10 mouse cellular contexts compared by ENCODE assay signal in genomic region chr16:36821474-36821873, GRCm38 (mm10). TPM values are rescaled to one million over a fixed set of nuclear protein-coding genes. Genes with fewer than 3 reads are reported as not detected.
DNase-seq lines count a peak whose midpoint lies in the region; ATAC-seq and TF ChIP-seq lines count a peak whose summit lies in the region.
"Had no signal": no experiment of that assay in that cellular context is flagged by ENCODE, and none has a peak within 500 bp of the region (broad histone marks: within the 10 kb centered on the region; RNA-seq: fewer than 3 reads in every experiment).

No protein-coding gene starts in this region.

- peak; percentile 38 for DNase-seq in hindbrain, embryonic 10.5 days (ENCODE audit: low spot score)
- DNase-seq in hindbrain, postnatal 0 days (ENCODE audit: low spot score): no peak
- DNase-seq in MN1 (ENCODE audit: low spot score): peak; percentile 14
- DNase-seq in induced T-regulatory cell, adult 2 months (ENCODE audit: low read depth): peak; percentile 55
- DNase-seq in cerebellum, postnatal 25 days: no peak
- DNase-seq: kidney, adult 11 months; right cerebral cortex, postnatal 4 days had no signal

- H3K4me1 ChIP-seq in hindbrain, embryonic 10.5 days (replicated peaks): peaks cover 7% of the 10 kb centered on the region
- H3K4me1 ChIP-seq in hindbrain, postnatal 0 days (ENCODE audit: insufficient read depth, low read length): no peaks in the 10 kb centered on the region
- H3K4me1 ChIP-seq in heart, embryonic 11.5 days (ENCODE audit: control insufficient read depth, insufficient read depth, low read length): peaks cover 4% of the 10 kb centered on the region; the same call in 1 of the 2 replicates

- H3K27ac ChIP-seq in hindbrain, embryonic 10.5 days: 0 out of 2 replicates have a peak overlapping the region, but pooled peaks have one; percentile 35
- H3K27ac ChIP-seq in hindbrain, postnatal 0 days: no peak overlapping the region
- no peak overlapping the region for H3K27ac ChIP-seq in heart, embryonic 11.5 days (ENCODE audit: low read depth, low read length)

- no peak overlapping the region for H3K9ac ChIP-seq in hindbrain, postnatal 0 days (replicated peaks; ENCODE audit: low read length)
- no peak overlapping the region for H3K9ac ChIP-seq in heart, embryonic 11.5 days (ENCODE audit: low read depth, low read length)

- no peak overlapping the region for H3K4me2 ChIP-seq in hindbrain, postnatal 0 days (ENCODE audit: low read depth, low read length)
- no peak overlapping the region for H3K4me2 ChIP-seq in heart, embryonic 11.5 days

- no peak for TF ChIP-seq CTCF in hindbrain, postnatal 0 days (IDR thresholded peaks at IDR 0.05; ENCODE audit: low read depth)

- H3K36me3 ChIP-seq in hindbrain, embryonic 10.5 days: no peaks in the 10 kb centered on the region
- H3K36me3 ChIP-seq in hindbrain, postnatal 0 days (ENCODE audit: insufficient read depth, low read length): no peaks in the 10 kb centered on the region
- no peaks in the 10 kb centered on the region for H3K36me3 ChIP-seq in heart, embryonic 11.5 days (ENCODE audit: control insufficient read depth, insufficient read depth, low read length)

- WGBS in hindbrain, embryonic 10.5 days: 13% methylated on average over 3 of the region's 3 CpGs
- WGBS in hindbrain, postnatal 0 days: 16% methylated on average over 3 of the region's 3 CpGs
- 9% methylated on average over 3 of the region's 3 CpGs for WGBS in heart, embryonic 11.5 days (ENCODE audit: insufficient replicate concordance)

- no peak for ATAC-seq in hindbrain, postnatal 0 days
- ATAC-seq in monocyte, adult 5-6 weeks (replicated peaks; ENCODE audit: insufficient number of reproducible peaks, low FRiP score, low TSS enrichment, poor library complexity, severe bottlenecking): peak; percentile 49
- no peak for ATAC-seq in megakaryocyte-erythroid progenitor cell, adult 5-6 weeks (replicated peaks; ENCODE audit: low FRiP score, low TSS enrichment, poor library complexity, severe bottlenecking)
- ATAC-seq in heart, embryonic 11.5 days (replicated peaks; ENCODE audit: insufficient number of reproducible peaks, low FRiP score, low TSS enrichment): no peak

- H3K27me3 ChIP-seq in hindbrain, embryonic 10.5 days (ENCODE audit: insufficient read depth, poor library complexity, severe bottlenecking): peaks cover 5% of the 10 kb centered on the region; the same call in 1 of the 2 replicates
- H3K27me3 ChIP-seq in hindbrain, postnatal 0 days (ENCODE audit: insufficient read depth, low read length): no peaks in the 10 kb centered on the region
- H3K27me3 ChIP-seq in heart, embryonic 11.5 days (ENCODE audit: control insufficient read depth, insufficient read depth, low read length): peaks cover 2% of the 10 kb centered on the region; the same call in 1 of the 2 replicates

- no peak overlapping the region for H3K4me3 ChIP-seq in hindbrain, embryonic 10.5 days
- H3K4me3 ChIP-seq in hindbrain, postnatal 0 days (ENCODE audit: low read length): no peak overlapping the region
- no peak overlapping the region for H3K4me3 ChIP-seq in heart, embryonic 11.5 days (ENCODE audit: low read depth, low read length)

- H3K9me3 ChIP-seq in hindbrain, embryonic 10.5 days: no peaks in the 10 kb centered on the region
- no peaks in the 10 kb centered on the region for H3K9me3 ChIP-seq in hindbrain, postnatal 0 days (ENCODE audit: low read length)
- no peaks in the 10 kb centered on the region for H3K9me3 ChIP-seq in heart, embryonic 11.5 days (replicated peaks; ENCODE audit: control insufficient read depth, low read length)

RNA-seq across cellular contexts. Expression of gene Iqcb1, which starts 6.7 kb away (rescaled TPM):
- polyA plus RNA-seq in hindbrain, embryonic 10.5 days (2016; fragmentation: Nextera tagmentation; extraction: Ambion mirVana): 52.4 and 66.8 TPM in 2 replicates
- total RNA-seq in hindbrain, postnatal 0 days (2014; rRNA removed): 17.3 and 23.0 TPM in 2 replicates
- polyA plus RNA-seq in hindbrain, postnatal 0 days (2015; fragmentation: Nextera tagmentation; extraction: Ambion mirVana): 55.6 and 65.5 TPM in 2 replicates
- 17.8 to 35.6 TPM (median 25.5 TPM) in 3 replicates for total RNA-seq in monocyte, adult 5-6 weeks (2017)
- 4.6 and 19.2 TPM in 2 replicates for total RNA-seq in megakaryocyte-erythroid progenitor cell, adult 5-6 weeks (2014; fragmentation: Nextera tagmentation)
- 14.6 and 25.7 TPM in 2 replicates for total RNA-seq in megakaryocyte-erythroid progenitor cell, adult 5-6 weeks (2017)
- 38.5 and 40.1 TPM in 2 replicates for polyA plus RNA-seq in heart, embryonic 11.5 days (2014; fragmentation: Nextera tagmentation; extraction: Ambion mirVana)

RNA-seq across cellular contexts. Expression of gene Slc15a2, which starts 36.7 kb away (rescaled TPM):
- 1.7 and 1.8 TPM in 2 replicates for polyA plus RNA-seq in hindbrain, embryonic 10.5 days (2016; fragmentation: Nextera tagmentation; extraction: Ambion mirVana)
- total RNA-seq in hindbrain, postnatal 0 days (2014; rRNA removed): 30.3 and 58.7 TPM in 2 replicates
- polyA plus RNA-seq in hindbrain, postnatal 0 days (2015; fragmentation: Nextera tagmentation; extraction: Ambion mirVana): 25.5 and 31.7 TPM in 2 replicates
- total RNA-seq in monocyte, adult 5-6 weeks (2017): 44.5 to 91.5 TPM (median 53.5 TPM) in 3 replicates
- 18.1 and 27.1 TPM in 2 replicates for total RNA-seq in megakaryocyte-erythroid progenitor cell, adult 5-6 weeks (2014; fragmentation: Nextera tagmentation)
- total RNA-seq in megakaryocyte-erythroid progenitor cell, adult 5-6 weeks (2017): 13.7 and 28.6 TPM in 2 replicates
- polyA plus RNA-seq in heart, embryonic 11.5 days (2014; fragmentation: Nextera tagmentation; extraction: Ambion mirVana): 1.0 and 1.1 TPM in 2 replicates

RNA-seq across cellular contexts. Expression of gene Eaf2, which starts 53.3 kb away (rescaled TPM):
- polyA plus RNA-seq in hindbrain, embryonic 10.5 days (2016; fragmentation: Nextera tagmentation; extraction: Ambion mirVana): 1.2 and 1.3 TPM in 2 replicates
- 0.16 TPM in 1 of 2 replicates, not detected in the other for total RNA-seq in hindbrain, postnatal 0 days (2014; rRNA removed)
- polyA plus RNA-seq in hindbrain, postnatal 0 days (2015; fragmentation: Nextera tagmentation; extraction: Ambion mirVana): 1.2 and 1.4 TPM in 2 replicates
- total RNA-seq in monocyte, adult 5-6 weeks (2017): 11.5 to 14.9 TPM (median 13.4 TPM) in 3 replicates
- total RNA-seq in megakaryocyte-erythroid progenitor cell, adult 5-6 weeks (2014; fragmentation: Nextera tagmentation): 0.17 TPM in 1 of 2 replicates, not detected in the other
- 4.3 TPM in 1 of 2 replicates, not detected in the other for total RNA-seq in megakaryocyte-erythroid progenitor cell, adult 5-6 weeks (2017)
- polyA plus RNA-seq in heart, embryonic 11.5 days (2014; fragmentation: Nextera tagmentation; extraction: Ambion mirVana): 0.37 and 0.80 TPM in 2 replicates

RNA-seq across cellular contexts. Expression of gene Golgb1, which starts 53.5 kb away (rescaled TPM):
- polyA plus RNA-seq in hindbrain, embryonic 10.5 days (2016; fragmentation: Nextera tagmentation; extraction: Ambion mirVana): 64.0 and 81.2 TPM in 2 replicates
- total RNA-seq in hindbrain, postnatal 0 days (2014; rRNA removed): 36.3 and 53.2 TPM in 2 replicates
- polyA plus RNA-seq in hindbrain, postnatal 0 days (2015; fragmentation: Nextera tagmentation; extraction: Ambion mirVana): 90.5 and 104 TPM in 2 replicates
- total RNA-seq in monocyte, adult 5-6 weeks (2017): 24.1 to 52.5 TPM (median 27.2 TPM) in 3 replicates
- 16.7 and 30.8 TPM in 2 replicates for total RNA-seq in megakaryocyte-erythroid progenitor cell, adult 5-6 weeks (2014; fragmentation: Nextera tagmentation)
- total RNA-seq in megakaryocyte-erythroid progenitor cell, adult 5-6 weeks (2017): 32.3 and 32.9 TPM in 2 replicates
- polyA plus RNA-seq in heart, embryonic 11.5 days (2014; fragmentation: Nextera tagmentation; extraction: Ambion mirVana): 54.8 and 70.1 TPM in 2 replicates

Comparison
In these comparisons a context has a peak if more than half of its experiments do, and no peak if none do; other contexts are left out.
1. DNase-seq: peak in hindbrain, embryonic 10.5 days (single experiment), MN1 (single experiment) and induced T-regulatory cell, adult 2 months (single experiment); none in hindbrain, postnatal 0 days (single experiment) and cerebellum, postnatal 25 days (0 of 2).